Mouse (Mus musculus): Measurements from ENCODE around the gene Pdpk1.
"Not testable (repeated sequence)": the region's sequence is repeated elsewhere in the genome, so short reads cannot be mapped to it uniquely, and the experiment has no call there.

Pdpk1 gene

GRCm38 (mm10) chr17:24113031-24113430 lies 37.7 kb downstream of the Pdpk1 start:
- DNase-seq (ENCODE audit: low spot score), result no peak

- no peak for DNase-seq (ENCODE audit: low spot score)
These were observed 39.5 kb downstream of the Pdpk1 start for GRCm38 (mm10) chr17:24111256-24111655.

GRCm38 (mm10) chr17:24108896-24109295 lies 41.8 kb downstream of the Pdpk1 start:
- no peak for DNase-seq (ENCODE audit: low spot score)

- no peak for DNase-seq (ENCODE audit: low spot score)
These were observed 45.6 kb downstream of the Pdpk1 start for GRCm38 (mm10) chr17:24105111-24105510.

GRCm38 (mm10) chr17:24098354-24098753 lies 52.4 kb downstream of the Pdpk1 start:
- DNase-seq (ENCODE audit: low spot score), result no peak

- no peak for DNase-seq (ENCODE audit: low spot score)
These were observed 60.1 kb downstream of the Pdpk1 start for GRCm38 (mm10) chr17:24090575-24090974.

GRCm38 (mm10) chr17:24086399-24086798 lies 64.3 kb downstream of the Pdpk1 start:
- not testable (repeated sequence) for DNase-seq (ENCODE audit: low spot score)

GRCm38 (mm10) chr17:24084593-24084992 lies 66.1 kb downstream of the Pdpk1 start:
- no peak for DNase-seq (ENCODE audit: low spot score)

GRCm38 (mm10) chr17:24077101-24077500 lies 73.6 kb downstream of the Pdpk1 start:
- DNase-seq (ENCODE audit: low spot score), result peak; percentile 62

- peak; percentile 94 for DNase-seq (ENCODE audit: low spot score)
These were observed 77.6 kb downstream of the Pdpk1 start, which contains the start of gene Kctd5 for GRCm38 (mm10) chr17:24072919-24073696. Gene Kctd5, minus strand, starts transcription at chr17:24073485.

GRCm38 (mm10) chr17:24069531-24069930 lies 81.2 kb downstream of the Pdpk1 start:
- DNase-seq (ENCODE audit: low spot score), result no peak

GRCm38 (mm10) chr17:24068271-24068670 lies 82.5 kb downstream of the Pdpk1 start:
- DNase-seq (ENCODE audit: low spot score), result peak; percentile 19

GRCm38 (mm10) chr17:24062459-24063155 lies 88.1 kb downstream of the Pdpk1 start:
- no peak for DNase-seq (ENCODE audit: low spot score)

- DNase-seq (ENCODE audit: low spot score), result no peak
These were observed 92.9 kb downstream of the Pdpk1 start for GRCm38 (mm10) chr17:24057730-24058245.

- DNase-seq (ENCODE audit: low spot score), result peak; percentile 16
These were observed 93.8 kb downstream of the Pdpk1 start for GRCm38 (mm10) chr17:24056636-24057625.

- DNase-seq (ENCODE audit: low spot score), result no peak
These were observed 101.7 kb downstream of the Pdpk1 start for GRCm38 (mm10) chr17:24049008-24049407.

GRCm38 (mm10) chr17:24048053-24048452 lies 102.7 kb downstream of the Pdpk1 start:
- no peak for DNase-seq (ENCODE audit: low spot score)

- DNase-seq (ENCODE audit: low spot score), result no peak
These were observed 104.7 kb downstream of the Pdpk1 start for GRCm38 (mm10) chr17:24046026-24046425.

- no peak for DNase-seq (ENCODE audit: low spot score)
These were observed 105.1 kb downstream of the Pdpk1 start for GRCm38 (mm10) chr17:24045608-24046007.

- no peak for DNase-seq (ENCODE audit: low spot score)
These were observed 106.2 kb downstream of the Pdpk1 start for GRCm38 (mm10) chr17:24044482-24044881.

GRCm38 (mm10) chr17:24037844-24038243 lies 112.9 kb downstream of the Pdpk1 start, which contains the start of gene Prss27:
Gene Prss27, plus strand, starts transcription at chr17:24038144.
- DNase-seq (ENCODE audit: low spot score), result no peak

GRCm38 (mm10) chr17:24037360-24037759 lies 113.4 kb downstream of the Pdpk1 start:
- DNase-seq (ENCODE audit: low spot score), result peak; percentile 12
